Mouse (Mus musculus) CH12.LX (cell line): ENCODE measurements around the gene Trim24. TPM values are rescaled to one million over a fixed set of nuclear protein-coding genes. Genes with fewer than 3 reads are reported as not detected.
"Not testable (repeated sequence)": the region's sequence is repeated elsewhere in the genome, so short reads cannot be mapped to it uniquely, and the experiment has no call there.

Experiments
- DNase-seq: peaks from one replicate; pipeline ENCODE4 v3.0.0-alpha.2; 2013; ENCODE audit errors: extremely low read depth
- H3K27ac ChIP-seq: 2 replicates; pipeline ENCODE4 v1.5.1; 2012; ENCODE audit warnings: low read depth, mild to moderate bottlenecking, control low read depth, moderate library complexity; ENCODE audit not compliant: insufficient read depth
- H3K27me3 ChIP-seq: replicated peaks from 2 replicates; pipeline ENCODE3; 2012; ENCODE audit warnings: inconsistent platforms
- H3K36me3 ChIP-seq, 2 experiments: replicated peaks in 1 of 2; 2 replicates each; pipeline versions ENCODE3 to v1.6.1; 2012; ENCODE audit warnings: inconsistent platforms in 1 of 2, low read length in 1 of 2, mild to moderate bottlenecking in 1 of 2, mixed read lengths in 1 of 2, moderate library complexity in 1 of 2; ENCODE audit not compliant: control insufficient read depth in 1 of 2, insufficient read depth in 1 of 2
- H3K4me1 ChIP-seq, 2 experiments: 2 replicates each; pipeline ENCODE4 v1.6.1; 2012; ENCODE audit warnings: inconsistent platforms in 1 of 2, moderate library complexity in 1 of 2; ENCODE audit not compliant: insufficient read depth in 2 of 2, control insufficient read depth in 1 of 2
- H3K4me2 ChIP-seq: 2 replicates; pipeline ENCODE4 v1.6.1; 2012; ENCODE audit warnings: low read depth, mild to moderate bottlenecking, control low read depth; ENCODE audit not compliant: poor library complexity, insufficient read depth, severe bottlenecking
- H3K4me3 ChIP-seq, 3 experiments: fragments of 150-350 bp in 1 of 3; sonication (generic) in 1 of 3; replicated peaks in 1 of 3; 2 replicates each; pipeline versions ENCODE3 to v1.5.1; 2011 to 2012; ENCODE audit warnings: low read depth in 2 of 3, low read length in 2 of 3, mild to moderate bottlenecking in 2 of 3, moderate library complexity in 2 of 3, control low read depth in 1 of 3, improper control_type of control experiment in 1 of 3, inconsistent platforms in 1 of 3, mixed read lengths in 1 of 3; ENCODE audit not compliant: poor library complexity in 1 of 3
- H3K79me2 ChIP-seq: replicated peaks from 2 replicates; pipeline ENCODE4 v1.6.1; 2012; ENCODE audit warnings: mild to moderate bottlenecking, moderate library complexity; ENCODE audit not compliant: control insufficient read depth, poor library complexity, insufficient read depth, severe bottlenecking; ENCODE audit errors: extremely low read depth
- H3K9ac ChIP-seq: 2 replicates; pipeline ENCODE4 v1.6.1; 2012; ENCODE audit warnings: low read depth, mild to moderate bottlenecking, control low read depth, moderate library complexity; ENCODE audit not compliant: insufficient read depth
- H3K9me3 ChIP-seq: replicated peaks from 2 replicates; pipeline ENCODE3; 2012; ENCODE audit warnings: low read length, inconsistent platforms, mixed read lengths
- BHLHE40 ChIP-seq: IDR thresholded peaks from 2 replicates; pipeline ENCODE4 v1.6.1; 2011; ENCODE audit warnings: mild to moderate bottlenecking, low read depth, low read length, improper control_type of control experiment
- CHD2 ChIP-seq: IDR thresholded peaks from 2 replicates; pipeline ENCODE4 v1.6.1; 2011; ENCODE audit warnings: low read length, improper control_type of control experiment
- GABPA ChIP-seq: IDR thresholded peaks from 2 replicates; pipeline ENCODE4 v1.6.1; 2012; ENCODE audit warnings: low read depth, low read length, improper control_type of control experiment, inconsistent platforms; ENCODE audit not compliant: insufficient replicate concordance
- HCFC1 ChIP-seq: IDR thresholded peaks from 2 replicates; pipeline ENCODE4 v1.6.1; 2012; ENCODE audit warnings: low read depth, mild to moderate bottlenecking, inconsistent platforms, low read length, improper control_type of control experiment
- MAFK ChIP-seq: IDR thresholded peaks from 2 replicates; pipeline ENCODE4 v1.6.1; 2011; ENCODE audit warnings: low read length, improper control_type of control experiment; ENCODE audit not compliant: insufficient replicate concordance
- MAZ ChIP-seq: IDR thresholded peaks from 2 replicates; pipeline ENCODE4 v1.6.1; 2012; ENCODE audit warnings: low read depth, mild to moderate bottlenecking, inconsistent platforms, low read length, improper control_type of control experiment, moderate library complexity
- MEF2A ChIP-seq: IDR thresholded peaks from 2 replicates; pipeline ENCODE4 v1.6.1; 2014; ENCODE audit warnings: low read depth, mild to moderate bottlenecking, inconsistent platforms, low read length, improper control_type of control experiment, borderline replicate concordance
- POLR2AphosphoS2 ChIP-seq: IDR thresholded peaks from 2 replicates; pipeline ENCODE4 v1.6.1; 2011; ENCODE audit warnings: low read depth, low read length, improper control_type of control experiment
- SMC3 ChIP-seq: IDR thresholded peaks from 2 replicates; pipeline ENCODE4 v1.6.1; 2011; ENCODE audit warnings: low read depth, low read length, improper control_type of control experiment
- TBP ChIP-seq: conservative IDR thresholded peaks from 2 replicates; pipeline ENCODE4 v1.6.1; 2011; ENCODE audit warnings: low read depth, low read length, improper control_type of control experiment
- TCF12 ChIP-seq: IDR thresholded peaks from 2 replicates; pipeline ENCODE4 v1.6.1; 2014; ENCODE audit warnings: low read depth, mild to moderate bottlenecking, inconsistent platforms, low read length, improper control_type of control experiment
- USF1 ChIP-seq: IDR thresholded peaks from 2 replicates; pipeline ENCODE4 v1.6.1; 2014; ENCODE audit warnings: low read depth, mild to moderate bottlenecking, inconsistent platforms, low read length, improper control_type of control experiment
- USF2 ChIP-seq: conservative IDR thresholded peaks from 2 replicates; pipeline ENCODE4 v1.6.1; 2011; ENCODE audit warnings: low read depth, low read length, improper control_type of control experiment
- ZKSCAN1 ChIP-seq: IDR thresholded peaks from 2 replicates; pipeline ENCODE4 v1.6.1; 2012; ENCODE audit warnings: low read depth, inconsistent platforms, low read length, improper control_type of control experiment, borderline replicate concordance
- ZMIZ1 ChIP-seq: IDR thresholded peaks from 2 replicates; pipeline ENCODE4 v1.6.1; 2012; ENCODE audit warnings: low read depth, mild to moderate bottlenecking, inconsistent platforms, low read length, improper control_type of control experiment
- ZNF384 ChIP-seq: IDR thresholded peaks from 2 replicates; pipeline ENCODE4 v1.6.1; 2012; ENCODE audit warnings: low read depth, low read length, improper control_type of control experiment, inconsistent platforms
- dilution Hi-C: fragments of 300-500 bp; cut with MboI; formaldehyde crosslinking; loops from 2 replicates; pipeline ENCODE4 v1.14.3; 2020; ENCODE audit warnings: low sequenced_read_pairs; ENCODE audit not compliant: extremely low pct_unique_long_range_greater_than_20kb, extremely low pct_ligation_motif_present
- in situ Hi-C: fragments of 300-500 bp; cut with MboI; formaldehyde crosslinking; loops from 3 replicates; pipeline ENCODE4 v1.14.3; 2019; ENCODE audit warnings: low sequenced_read_pairs, low pct_ligation_motif_present, low pct_unique_long_range_greater_than_20kb, mixed read lengths
- polyA plus RNA-seq: library from polyadenylated mRNA; unstranded; fragments of >175 nt; gene quantifications from 2 replicates; pipeline ENCODE4 v1.2.1, GENCODE M21; 2012; ENCODE audit warnings: low read depth; ENCODE audit not compliant: insufficient read length
- total RNA-seq, 2 experiments: library from RNA; depleted of rRNA; stranded (reverse); fragments of 300-350 nt in 1 of 2; fragments of >200 nt in 1 of 2; gene quantifications; 2 replicates each; pipeline ENCODE4 v1.2.3; 2012 to 2014

Gene Trim24
- total and polyA plus RNA-seq, 3 experiments, result 23.7 to 35.7 (median 31.7) TPM

GRCm38 (mm10) chr6:37855384-37855783, 15.2 kb upstream of the Trim24 start:
- no peak overlapping the region for H3K9ac ChIP-seq
- no peak for TF ChIP-seq MAZ
- TF ChIP-seq TCF12, result no peak
- TF ChIP-seq TBP, result no peak
- no peak for TF ChIP-seq BHLHE40
- TF ChIP-seq MEF2A, result no peak
- TF ChIP-seq USF1, result no peak
- TF ChIP-seq USF2, result no peak
- no peak for TF ChIP-seq ZNF384
- no peak for TF ChIP-seq MAFK
- TF ChIP-seq CHD2, result no peak
- TF ChIP-seq HCFC1, result no peak
- TF ChIP-seq POLR2AphosphoS2, result no peak
- no peak for TF ChIP-seq SMC3
- no peak for TF ChIP-seq GABPA
- TF ChIP-seq ZMIZ1, result no peak
- no peak for TF ChIP-seq ZKSCAN1
- H3K4me1 ChIP-seq, result no peaks in the 10 kb centered on the region
- H3K27ac ChIP-seq, result no peak overlapping the region
- H3K4me2 ChIP-seq, result no peak overlapping the region
- no peaks in the 10 kb centered on the region for H3K79me2 ChIP-seq
- no peak overlapping the region for H3K4me3 ChIP-seq
- no peak for DNase-seq
- in situ Hi-C loops (loop anchor here (25.0 kb wide), 1 partner anchor 268 kb away; no protein-coding TSS in a partner anchor), dilution Hi-C loops (no loop called here)
- no peaks in the 10 kb centered on the region for H3K27me3 ChIP-seq
- no peaks in the 10 kb centered on the region for H3K36me3 ChIP-seq
- H3K9me3 ChIP-seq, result no peaks in the 10 kb centered on the region

GRCm38 (mm10) chr6:37856300-37856699, 14.3 kb upstream of the Trim24 start:
- H3K27ac ChIP-seq, H3K27me3 ChIP-seq, DNase-seq, H3K4me2 ChIP-seq, H3K36me3 ChIP-seq, H3K9ac ChIP-seq, H3K79me2 ChIP-seq, H3K4me3 ChIP-seq, H3K9me3 ChIP-seq, dilution Hi-C loops, H3K4me1 ChIP-seq: not testable (repeated sequence)
- in situ Hi-C loops, result loop anchor here (25.0 kb wide), 1 partner anchor 269 kb away; no protein-coding TSS in a partner anchor
- peak; percentile 49 for TF ChIP-seq ZNF384
